Mouse (Mus musculus): ENCODE measurements around the gene Anapc15.

Anapc15 gene

GRCm38 (mm10) chr7:101847934-101848333 is 15.6 kb upstream of the Anapc15 start:
- in situ Hi-C loops (cut with MboI, MseI) = no loop called here

GRCm38 (mm10) chr7:101851689-101852088 is 11.8 kb upstream of the Anapc15 start:
- in situ Hi-C loops (cut with MboI, MseI) = loop anchor here (5.0 kb wide), 1 partner anchor 36 kb away; no protein-coding TSS in a partner anchor

GRCm38 (mm10) chr7:101852846-101853245 is 10.7 kb upstream of the Anapc15 start:
- in situ Hi-C loops (cut with MboI, MseI) = loop anchor here (5.0 kb wide), 1 partner anchor 34 kb away; no protein-coding TSS in a partner anchor

- in situ Hi-C loops (cut with MboI, MseI) = loop anchor here (5.0 kb wide), 1 partner anchor 33 kb away; no protein-coding TSS in a partner anchor
Observed at GRCm38 (mm10) chr7:101853816-101854215, 9.7 kb upstream of the Anapc15 start.

GRCm38 (mm10) chr7:101857094-101857493 is 6.4 kb upstream of the Anapc15 start, which contains the start of gene Folr2:
Gene Folr2, minus strand, starts transcription at chr7:101857194.
- in situ Hi-C loops (cut with MboI, MseI) = no loop called here

- in situ Hi-C loops (cut with MboI, MseI) = no loop called here
Observed at GRCm38 (mm10) chr7:101858362-101858761, 5.2 kb upstream of the Anapc15 start.

- in situ Hi-C loops (cut with MboI, MseI) = no loop called here
Observed at GRCm38 (mm10) chr7:101860978-101861377, 2.5 kb upstream of the Anapc15 start.

GRCm38 (mm10) chr7:101862291-101862690 is 1.2 kb upstream of the Anapc15 start:
- in situ Hi-C loops (cut with MboI, MseI) = no loop called here

GRCm38 (mm10) chr7:101866491-101867265 is 3.2 kb downstream of the Anapc15 start:
- in situ Hi-C loops (cut with MboI, MseI) = no loop called here

GRCm38 (mm10) chr7:101867482-101867881 is 4.0 kb downstream of the Anapc15 start:
- in situ Hi-C loops (cut with MboI, MseI) = no loop called here

- in situ Hi-C loops (cut with MboI, MseI) = no loop called here
Observed at GRCm38 (mm10) chr7:101868241-101869162, 5.0 kb downstream of the Anapc15 start.

- in situ Hi-C loops (cut with MboI, MseI) = no loop called here
Observed at GRCm38 (mm10) chr7:101869163-101869500, 5.6 kb downstream of the Anapc15 start.

- in situ Hi-C loops (cut with MboI, MseI) = loop anchor here (5.0 kb wide), 1 partner anchor 58 kb away; no protein-coding TSS in a partner anchor
Observed at GRCm38 (mm10) chr7:101870629-101871028, 7.1 kb downstream of the Anapc15 start, which contains the start of gene Folr1. Gene Folr1, minus strand, starts transcription at chr7:101870788.

GRCm38 (mm10) chr7:101871296-101871695 is 7.8 kb downstream of the Anapc15 start:
- in situ Hi-C loops (cut with MboI, MseI) = loop anchor here (5.0 kb wide), 1 partner anchor 59 kb away; no protein-coding TSS in a partner anchor

- in situ Hi-C loops (cut with MboI, MseI) = no loop called here
Observed at GRCm38 (mm10) chr7:101875978-101876377, 12.5 kb downstream of the Anapc15 start.

GRCm38 (mm10) chr7:101880855-101881254 is 17.3 kb downstream of the Anapc15 start:
- in situ Hi-C loops (cut with MboI, MseI) = no loop called here

GRCm38 (mm10) chr7:101882413-101883154 is 19.1 kb downstream of the Anapc15 start:
- in situ Hi-C loops (cut with MboI, MseI) = no loop called here

GRCm38 (mm10) chr7:101884160-101884559 is 20.6 kb downstream of the Anapc15 start:
- in situ Hi-C loops (cut with MboI, MseI) = no loop called here

GRCm38 (mm10) chr7:101886274-101886673 is 22.8 kb downstream of the Anapc15 start:
- in situ Hi-C loops (cut with MboI, MseI) = loop anchor here (5.0 kb wide), 1 partner anchor 34 kb away; no protein-coding TSS in a partner anchor

GRCm38 (mm10) chr7:101888460-101888859 is 24.9 kb downstream of the Anapc15 start:
- in situ Hi-C loops (cut with MboI, MseI) = loop anchor here (5.0 kb wide), 1 partner anchor 36 kb away; no protein-coding TSS in a partner anchor

GRCm38 (mm10) chr7:101895695-101896094 is 32.2 kb downstream of the Anapc15 start:
- in situ Hi-C loops (cut with MboI, MseI) = loop anchor here (10.0 kb wide), 1 partner anchor 1191 kb away; the partner anchor contains the start of gene Fam168a

Measured in T-helper 2 cell (primary cell).